ENCODE assay signal across 19 mouse cellular contexts in genomic region chr5:149823821-149824220, GRCm38 (mm10).
"Had no signal": no experiment of that assay in that cellular context is flagged by ENCODE, and none has a peak within 500 bp of the region (broad histone marks: within the 10 kb centered on the region; RNA-seq: fewer than 3 reads in every experiment).

No protein-coding gene starts in this region.

- H3K27ac ChIP-seq: liver, embryonic 15.5 days; lung, embryonic 15.5 days; macrophage; midbrain, embryonic 13.5 days; midbrain, embryonic 15.5 days; neural tube, embryonic 12.5 days; stomach, embryonic 15.5 days; stomach, postnatal 0 days had no signal

- H3K36me3 ChIP-seq: liver, embryonic 15.5 days; lung, embryonic 15.5 days; midbrain, embryonic 13.5 days; midbrain, embryonic 15.5 days; neural tube, embryonic 12.5 days; stomach, embryonic 15.5 days had no signal

- H3K4me2 ChIP-seq: liver, embryonic 15.5 days; lung, embryonic 15.5 days; midbrain, embryonic 11.5 days; midbrain, embryonic 13.5 days; midbrain, embryonic 15.5 days; neural tube, embryonic 12.5 days; stomach, embryonic 15.5 days had no signal

- DNase-seq: liver, postnatal 0 days; lung, adult 2 months; lung, postnatal 14 days; lung, postnatal 36 days; right cerebral cortex, postnatal 14 days; thymus, adult 2 months; thymus, postnatal 25 days; thymus, postnatal 4 days had no signal

- H3K4me1 ChIP-seq: liver, embryonic 15.5 days; lung, embryonic 15.5 days; megakaryocyte, embryonic 14.5 days; midbrain, embryonic 15.5 days; neural tube, embryonic 12.5 days; stomach, embryonic 15.5 days had no signal

- H3K9ac ChIP-seq: liver, embryonic 15.5 days; liver, postnatal 0 days; lung, embryonic 15.5 days; midbrain, embryonic 13.5 days; midbrain, embryonic 15.5 days; neural tube, embryonic 12.5 days; stomach, embryonic 15.5 days had no signal

- H3K27me3 ChIP-seq: liver, embryonic 15.5 days; lung, embryonic 15.5 days; megakaryocyte, embryonic 14.5 days; midbrain, embryonic 13.5 days; midbrain, embryonic 15.5 days; neural tube, embryonic 12.5 days; stomach, embryonic 15.5 days had no signal

- H3K9me3 ChIP-seq: liver, embryonic 15.5 days; lung, embryonic 15.5 days; midbrain, embryonic 13.5 days; midbrain, embryonic 15.5 days; neural tube, embryonic 12.5 days; stomach, embryonic 15.5 days had no signal

- ATAC-seq: liver, postnatal 0 days; lung, postnatal 0 days; midbrain, embryonic 15.5 days had no signal

- H3K4me3 ChIP-seq: liver, embryonic 15.5 days; lung, embryonic 15.5 days; megakaryocyte, embryonic 14.5 days; midbrain, embryonic 13.5 days; midbrain, embryonic 15.5 days; neural tube, embryonic 12.5 days; stomach, embryonic 15.5 days had no signal
